Mouse (Mus musculus): Measurements from ENCODE around the gene Lrch1. TPM values are rescaled to one million over a fixed set of nuclear protein-coding genes. Genes with fewer than 3 reads are reported as not detected.
A peak's percentile ranks its signal among the peaks of the same experiment; 100 is the strongest.

Lrch1 gene
- polyA plus RNA-seq, 1 experiment from 2014 or later, result 16.0 TPM

- H3K9ac ChIP-seq (replicated peaks; ENCODE audit: low read depth, low read length), result no peak overlapping the region
Observed at GRCm38 (mm10) chr14:74774046-74774619, 173.5 kb downstream of the Lrch1 start.

GRCm38 (mm10) chr14:74767892-74768291 lies 179.8 kb downstream of the Lrch1 start:
- Histone ChIP-seq H3K36me3 (ENCODE audit: control insufficient read depth, insufficient read depth, low read length) (peaks cover 17% of the 10 kb centered on the region), H3K27ac (ENCODE audit: low read length) (no peak overlapping the region), H3K9me3 (ENCODE audit: control insufficient read depth, low read depth, low read length) (no peaks in the 10 kb centered on the region), H3K4me2 (replicated peaks; ENCODE audit: low read depth, low read length) (no peak overlapping the region), H3K4me1 (ENCODE audit: control insufficient read depth, insufficient read depth, low read length) (no peaks in the 10 kb centered on the region), H3K4me3 (ENCODE audit: low read depth, low read length) (no peak overlapping the region), H3K9ac (replicated peaks; ENCODE audit: low read depth, low read length) (no peak overlapping the region), H3K27me3 (ENCODE audit: control insufficient read depth, insufficient read depth, low read length) (no peaks in the 10 kb centered on the region)
- WGBS, result 63% methylated on average over 1 of the region's 1 CpGs
- no peak for ATAC-seq (ENCODE audit: insufficient number of reproducible peaks, insufficient read depth, low FRiP score, low read depth)

More at GRCm38 (mm10) chr14:74774046-74774619, 173.5 kb downstream of the Lrch1 start:
- Histone ChIP-seq H3K4me3 (ENCODE audit: low read depth, low read length) (no peak overlapping the region), H3K9me3 (ENCODE audit: control insufficient read depth, low read depth, low read length) (no peaks in the 10 kb centered on the region), H3K4me1 (ENCODE audit: control insufficient read depth, insufficient read depth, low read length) (no peaks in the 10 kb centered on the region), H3K27me3 (ENCODE audit: control insufficient read depth, insufficient read depth, low read length) (no peaks in the 10 kb centered on the region), H3K27ac (ENCODE audit: low read length) (no peak overlapping the region), H3K4me2 (replicated peaks; ENCODE audit: low read depth, low read length) (no peak overlapping the region), H3K36me3 (ENCODE audit: control insufficient read depth, insufficient read depth, low read length) (peaks cover 26% of the 10 kb centered on the region)
- 83% methylated on average over 10 of the region's 10 CpGs for WGBS
- no peak for ATAC-seq (ENCODE audit: insufficient number of reproducible peaks, insufficient read depth, low FRiP score, low read depth)

GRCm38 (mm10) chr14:74764191-74764918 lies 183.3 kb downstream of the Lrch1 start:
- Histone ChIP-seq H3K36me3 (ENCODE audit: control insufficient read depth, insufficient read depth, low read length) (peaks cover under 1% of the 10 kb centered on the region), H3K4me3 (ENCODE audit: low read depth, low read length) (no peak overlapping the region), H3K9ac (replicated peaks; ENCODE audit: low read depth, low read length) (no peak overlapping the region), H3K4me1 (ENCODE audit: control insufficient read depth, insufficient read depth, low read length) (no peaks in the 10 kb centered on the region), H3K27ac (ENCODE audit: low read length) (no peak overlapping the region), H3K9me3 (ENCODE audit: control insufficient read depth, low read depth, low read length) (no peaks in the 10 kb centered on the region), H3K4me2 (replicated peaks; ENCODE audit: low read depth, low read length) (no peak overlapping the region), H3K27me3 (ENCODE audit: control insufficient read depth, insufficient read depth, low read length) (no peaks in the 10 kb centered on the region)
- WGBS, result 61% methylated on average over 10 of the region's 10 CpGs
- 0 out of 2 replicates have a peak, but pooled peaks have one; percentile 37 for ATAC-seq (ENCODE audit: insufficient number of reproducible peaks, insufficient read depth, low FRiP score, low read depth)

GRCm38 (mm10) chr14:74736850-74737249 lies 210.8 kb downstream of the Lrch1 start:
- H3K36me3 ChIP-seq (ENCODE audit: control insufficient read depth, insufficient read depth, low read length), result peaks cover 49% of the 10 kb centered on the region
- no peak overlapping the region for H3K4me2 ChIP-seq (replicated peaks; ENCODE audit: low read depth, low read length)
- no peaks in the 10 kb centered on the region for H3K27me3 ChIP-seq (ENCODE audit: control insufficient read depth, insufficient read depth, low read length)
- peaks cover 6% of the 10 kb centered on the region; the same call in 1 of the 2 replicates for H3K4me1 ChIP-seq (ENCODE audit: control insufficient read depth, insufficient read depth, low read length)
- WGBS, result 92% methylated on average over 6 of the region's 6 CpGs
- no peaks in the 10 kb centered on the region for H3K9me3 ChIP-seq (ENCODE audit: control insufficient read depth, low read depth, low read length)
- H3K27ac ChIP-seq (ENCODE audit: low read length), result no peak overlapping the region
- ATAC-seq (ENCODE audit: insufficient number of reproducible peaks, insufficient read depth, low FRiP score, low read depth), result no peak
- no peak overlapping the region for H3K4me3 ChIP-seq (ENCODE audit: low read depth, low read length)
- H3K9ac ChIP-seq (replicated peaks; ENCODE audit: low read depth, low read length), result no peak overlapping the region

- ATAC-seq (ENCODE audit: insufficient number of reproducible peaks, insufficient read depth, low FRiP score, low read depth), result no peak
- Histone ChIP-seq H3K4me1 (ENCODE audit: control insufficient read depth, insufficient read depth, low read length) (peaks cover 6% of the 10 kb centered on the region; the same call in 1 of the 2 replicates), H3K9ac (replicated peaks; ENCODE audit: low read depth, low read length) (no peak overlapping the region), H3K9me3 (ENCODE audit: control insufficient read depth, low read depth, low read length) (no peaks in the 10 kb centered on the region), H3K4me2 (replicated peaks; ENCODE audit: low read depth, low read length) (no peak overlapping the region), H3K36me3 (ENCODE audit: control insufficient read depth, insufficient read depth, low read length) (peaks cover 36% of the 10 kb centered on the region), H3K27me3 (ENCODE audit: control insufficient read depth, insufficient read depth, low read length) (no peaks in the 10 kb centered on the region), H3K4me3 (ENCODE audit: low read depth, low read length) (no peak overlapping the region), H3K27ac (ENCODE audit: low read length) (no peak overlapping the region)
- WGBS, result 71% methylated on average over 6 of the region's 6 CpGs
Observed at GRCm38 (mm10) chr14:74735471-74735870, 212.2 kb downstream of the Lrch1 start.

GRCm38 (mm10) chr14:74733397-74733796 lies 214.3 kb downstream of the Lrch1 start:
- H3K27ac ChIP-seq (ENCODE audit: low read length), result no peak overlapping the region
- no peaks in the 10 kb centered on the region for H3K27me3 ChIP-seq (ENCODE audit: control insufficient read depth, insufficient read depth, low read length)
- H3K4me1 ChIP-seq (ENCODE audit: control insufficient read depth, insufficient read depth, low read length), result peaks cover 6% of the 10 kb centered on the region; the same call in 1 of the 2 replicates
- no peaks in the 10 kb centered on the region for H3K9me3 ChIP-seq (ENCODE audit: control insufficient read depth, low read depth, low read length)
- 68% methylated on average over 2 of the region's 2 CpGs for WGBS
- H3K4me2 ChIP-seq (replicated peaks; ENCODE audit: low read depth, low read length), result peak overlapping the region; percentile 48
- H3K36me3 ChIP-seq (ENCODE audit: control insufficient read depth, insufficient read depth, low read length), result peaks cover 18% of the 10 kb centered on the region
- peak overlapping the region; percentile 73 for H3K4me3 ChIP-seq (ENCODE audit: low read depth, low read length)
- no peak overlapping the region for H3K9ac ChIP-seq (replicated peaks; ENCODE audit: low read depth, low read length)
- no peak for ATAC-seq (ENCODE audit: insufficient number of reproducible peaks, insufficient read depth, low FRiP score, low read depth)

GRCm38 (mm10) chr14:74732079-74732783 lies 215.4 kb downstream of the Lrch1 start, which contains the start of gene Esd:
Esd (plus strand) TSS chr14:74732297.
- Histone ChIP-seq H3K9ac (replicated peaks; ENCODE audit: low read depth, low read length) (peak within 1 kb of the TSS; percentile 70), H3K27ac (ENCODE audit: low read length) (peak within 1 kb of the TSS; percentile 72; the same call in 1 of the 2 replicates), H3K27me3 (ENCODE audit: control insufficient read depth, insufficient read depth, low read length) (no peaks in the 10 kb centered on the region), H3K36me3 (ENCODE audit: control insufficient read depth, insufficient read depth, low read length) (peaks cover 15% of the 10 kb centered on the region), H3K9me3 (ENCODE audit: control insufficient read depth, low read depth, low read length) (no peaks in the 10 kb centered on the region), H3K4me1 (ENCODE audit: control insufficient read depth, insufficient read depth, low read length) (peaks cover 6% of the 10 kb centered on the region; the same call in 1 of the 2 replicates), H3K4me2 (replicated peaks; ENCODE audit: low read depth, low read length) (peak within 1 kb of the TSS; percentile 48), H3K4me3 (ENCODE audit: low read depth, low read length) (peak within 1 kb of the TSS; percentile 73)
- peak; percentile 98 for ATAC-seq (ENCODE audit: insufficient number of reproducible peaks, insufficient read depth, low FRiP score, low read depth)
- WGBS, result under 1% methylated on average over 53 of the region's 53 CpGs
